Mouse (Mus musculus): ENCODE measurements at regions not wholly inside any gene's neighbourhood (a gene's known extent, or its start where the extent isn't known, plus 50 kb on each side); places are given as distances from the start of the nearest gene placed in this dataset.
"Not testable (repeated sequence)": the region's sequence is repeated elsewhere in the genome, so short reads cannot be mapped to it uniquely, and the experiment has no call there.

DNA sequence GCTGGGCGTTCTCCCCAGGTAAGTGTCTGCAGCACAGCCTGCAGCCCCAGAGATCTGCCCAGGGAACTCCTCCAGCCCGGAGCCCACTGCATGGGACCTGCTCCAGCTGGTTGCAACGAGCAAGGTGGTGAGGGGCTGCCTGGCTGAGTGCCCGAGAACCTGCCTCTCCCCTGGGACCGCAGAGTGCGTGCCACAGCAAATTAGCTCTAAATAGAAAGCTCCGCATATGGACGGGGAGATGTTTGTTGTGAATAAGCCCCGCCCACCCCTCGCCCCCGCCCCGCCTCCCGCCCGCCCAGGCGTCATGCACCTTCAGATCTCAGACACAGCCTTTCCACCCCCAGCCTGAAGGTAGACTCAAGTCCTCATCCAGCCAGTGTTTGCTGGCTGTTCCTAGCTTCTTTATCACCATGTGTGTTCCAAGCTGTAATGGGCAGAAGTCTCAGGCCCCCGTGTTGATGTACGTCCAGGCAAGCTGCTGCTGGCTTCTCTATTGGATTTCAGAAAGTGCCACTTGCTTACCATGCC is 294.0 kb downstream of the Ajap1 start:
- WGBS = 1% methylated on average over 17 of the region's 17 CpGs
- ATAC-seq (ENCODE audit: insufficient read depth, low FRiP score, low read depth) = no peak; the same call in 1 of the 2 replicates

DNA sequence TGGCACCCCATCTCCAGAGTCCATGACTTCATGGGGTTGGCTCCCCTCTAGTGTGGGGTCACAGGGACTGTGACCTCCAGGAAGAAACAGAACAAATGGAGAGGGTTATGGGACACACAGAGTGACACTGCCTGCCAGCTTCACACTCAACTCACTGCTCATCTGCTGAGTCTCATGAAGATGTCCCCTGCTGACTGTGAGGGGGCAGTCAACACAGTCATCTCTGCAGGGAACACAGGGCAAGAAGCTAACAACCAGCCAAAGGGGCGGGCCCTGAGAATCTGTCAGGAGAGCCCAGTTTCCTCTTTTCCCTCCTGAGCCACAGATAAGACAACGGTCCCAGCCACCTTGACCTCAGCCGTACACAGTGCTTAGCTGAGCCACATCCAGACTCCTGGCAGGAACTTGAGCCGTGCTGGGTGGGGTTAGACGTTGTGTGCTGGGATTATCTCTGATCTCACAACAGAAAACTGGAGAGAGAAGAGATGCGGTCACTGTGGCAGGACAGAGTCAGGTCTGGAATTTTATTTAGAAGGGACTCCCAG is 294.6 kb downstream of the Ajap1 start:
- Histone ChIP-seq H3K4me2 (no peak overlapping the region), H3K9me3 (no peaks in the 10 kb centered on the region), H3K27me3 (replicated peaks) (0 out of 2 replicates have a peak, but pooled peaks cover 5% of the 10 kb centered on the region), H3K4me1 (no peaks in the 10 kb centered on the region), H3K9ac (no peak overlapping the region), H3K27ac (no peak overlapping the region), H3K36me3 (no peaks in the 10 kb centered on the region), H3K4me3 (replicated peaks) (no peak overlapping the region)
- ATAC-seq (ENCODE audit: insufficient read depth, low FRiP score, low read depth) = no peak; the same call in 1 of the 2 replicates
- WGBS = under 1% methylated on average over 6 of the region's 6 CpGs

More for the DNA sequence above, 294.0 kb downstream of the Ajap1 start:
- Histone ChIP-seq H3K9me3 (no peaks in the 10 kb centered on the region), H3K9ac (no peak overlapping the region), H3K4me1 (no peaks in the 10 kb centered on the region), H3K4me3 (replicated peaks) (no peak overlapping the region), H3K36me3 (no peaks in the 10 kb centered on the region), H3K27ac (no peak overlapping the region), H3K4me2 (no peak overlapping the region), H3K27me3 (replicated peaks) (0 out of 2 replicates have a peak, but pooled peaks cover 5% of the 10 kb centered on the region)

DNA sequence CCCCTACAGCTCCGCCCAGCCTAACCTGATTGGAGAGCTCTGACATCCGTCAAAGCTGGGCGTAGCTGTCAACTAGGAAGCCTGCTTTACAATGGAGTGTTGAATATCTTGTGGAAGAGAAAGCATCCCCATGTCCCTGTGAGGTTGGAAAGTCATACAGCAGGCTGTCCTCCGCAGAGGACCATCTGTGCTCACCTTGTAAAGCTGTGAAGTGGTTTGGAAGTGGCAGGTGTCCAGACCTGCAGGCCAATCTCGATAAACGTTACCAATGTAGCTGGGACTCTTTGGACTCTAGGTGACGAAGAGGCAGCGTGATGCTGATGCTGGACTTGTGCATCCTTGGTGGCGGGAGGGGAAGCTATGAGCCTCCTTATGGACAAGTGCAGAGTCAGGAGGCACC is 305.1 kb downstream of the Ajap1 start:
- 87% methylated on average over 9 of the region's 9 CpGs for WGBS
- H3K4me1 ChIP-seq = no peaks in the 10 kb centered on the region
- no peak overlapping the region for H3K4me3 ChIP-seq (replicated peaks)
- no peaks in the 10 kb centered on the region for H3K27me3 ChIP-seq (replicated peaks)
- no peak for ATAC-seq (ENCODE audit: insufficient read depth, low FRiP score, low read depth)
- H3K36me3 ChIP-seq = no peaks in the 10 kb centered on the region
- no peaks in the 10 kb centered on the region for H3K9me3 ChIP-seq
- no peak overlapping the region for H3K27ac ChIP-seq
- H3K9ac ChIP-seq = no peak overlapping the region
- H3K4me2 ChIP-seq = no peak overlapping the region

DNA sequence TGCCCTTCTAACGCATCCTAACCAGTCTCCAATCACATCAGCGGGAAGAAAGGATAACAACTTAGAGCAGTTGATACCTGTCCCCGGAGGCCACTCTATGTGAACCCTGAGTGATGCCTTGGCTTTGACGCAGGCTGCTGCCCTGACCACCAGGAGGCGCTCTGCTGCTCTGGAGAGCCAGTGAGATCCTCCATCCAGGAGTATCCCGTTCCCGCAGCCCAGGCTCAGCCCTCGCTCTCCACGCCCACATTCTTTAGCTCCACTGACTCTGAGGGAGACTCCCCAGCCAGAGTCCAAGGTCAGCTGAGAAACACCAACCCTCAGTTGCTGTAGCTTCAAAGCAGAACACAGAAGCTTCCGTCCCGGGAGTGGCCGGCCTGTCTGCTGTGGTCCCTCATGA is 307.0 kb downstream of the Ajap1 start:
- Histone ChIP-seq H3K9ac (no peak overlapping the region), H3K4me3 (replicated peaks) (no peak overlapping the region), H3K4me2 (no peak overlapping the region), H3K9me3 (no peaks in the 10 kb centered on the region), H3K4me1 (no peaks in the 10 kb centered on the region), H3K36me3 (no peaks in the 10 kb centered on the region), H3K27me3 (replicated peaks) (no peaks in the 10 kb centered on the region), H3K27ac (no peak overlapping the region)
- ATAC-seq (ENCODE audit: insufficient read depth, low FRiP score, low read depth) = peak; percentile 50; the same call in 1 of the 2 replicates
- 10% methylated on average over 12 of the region's 12 CpGs for WGBS

DNA sequence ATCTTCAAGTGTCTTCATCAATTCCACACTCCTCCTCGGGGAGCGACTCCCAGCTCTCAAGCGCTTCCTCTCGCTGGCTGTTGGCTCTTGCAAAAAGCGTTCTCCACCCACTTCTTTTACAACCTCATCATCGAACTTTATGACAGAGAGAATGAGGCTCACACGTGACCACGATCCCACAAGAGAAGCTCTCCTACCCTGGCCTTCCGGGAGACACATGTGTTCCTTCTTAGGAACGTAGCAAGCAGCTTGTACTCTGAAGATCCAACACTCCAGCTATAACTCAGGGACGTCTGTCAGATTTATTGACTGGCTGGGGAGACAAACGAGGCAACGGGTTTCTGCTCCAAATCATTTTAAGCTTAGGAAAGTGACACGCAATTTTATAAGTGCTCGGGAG is 307.5 kb downstream of the Ajap1 start:
- Histone ChIP-seq H3K27me3 (replicated peaks) (no peaks in the 10 kb centered on the region), H3K4me3 (replicated peaks) (no peak overlapping the region), H3K4me1 (no peaks in the 10 kb centered on the region), H3K9ac (no peak overlapping the region), H3K27ac (no peak overlapping the region), H3K9me3 (no peaks in the 10 kb centered on the region), H3K4me2 (no peak overlapping the region), H3K36me3 (no peaks in the 10 kb centered on the region)
- ATAC-seq (ENCODE audit: insufficient read depth, low FRiP score, low read depth) = no peak
- WGBS = 76% methylated on average over 15 of the region's 15 CpGs

DNA sequence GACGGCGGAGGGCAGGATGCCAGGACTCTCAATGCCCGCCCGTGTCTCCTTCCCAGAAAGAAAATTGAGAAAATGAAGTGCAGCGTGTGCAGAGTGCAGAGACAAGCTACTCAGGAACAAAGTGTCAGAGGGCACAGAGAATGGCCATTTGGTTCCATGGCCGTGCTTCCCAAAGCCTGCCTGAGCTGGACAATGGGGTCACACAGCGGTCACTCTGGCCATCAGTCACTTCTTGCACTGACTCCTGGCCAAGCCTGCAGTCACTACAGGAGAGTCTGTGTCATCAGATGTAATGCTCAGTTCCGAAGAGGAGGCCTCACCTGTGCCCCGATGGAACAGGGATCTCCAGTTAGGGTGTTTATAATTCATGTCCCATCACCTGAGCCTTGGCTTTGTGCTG is 312.6 kb downstream of the Ajap1 start:
- ATAC-seq (ENCODE audit: insufficient read depth, low FRiP score, low read depth) = no peak
- H3K9me3 ChIP-seq = no peaks in the 10 kb centered on the region
- no peak overlapping the region for H3K4me3 ChIP-seq (replicated peaks)
- no peak overlapping the region for H3K27ac ChIP-seq
- H3K36me3 ChIP-seq = no peaks in the 10 kb centered on the region
- no peak overlapping the region for H3K4me2 ChIP-seq
- H3K27me3 ChIP-seq (replicated peaks) = no peaks in the 10 kb centered on the region
- no peak overlapping the region for H3K9ac ChIP-seq
- WGBS = 47% methylated on average over 9 of the region's 9 CpGs
- H3K4me1 ChIP-seq = no peaks in the 10 kb centered on the region

DNA sequence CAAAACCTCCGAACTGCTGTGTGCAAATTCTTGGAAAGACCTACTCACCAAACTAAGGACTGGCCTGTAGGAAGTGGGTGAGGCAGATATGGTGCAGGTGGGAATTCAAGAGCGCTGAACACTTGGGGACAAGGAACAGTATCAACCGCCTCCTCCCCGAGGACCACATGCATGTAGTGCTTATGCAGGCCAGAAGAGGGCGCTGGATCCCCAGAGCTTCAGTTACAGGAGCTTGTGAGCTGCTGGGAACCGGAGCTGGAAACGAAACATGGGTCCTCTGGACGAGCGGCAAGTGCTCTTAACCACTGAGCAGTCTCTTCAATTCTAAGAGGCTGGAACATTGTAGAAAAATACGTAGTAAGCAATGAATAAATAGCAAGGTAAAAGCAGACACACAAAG is 317.8 kb downstream of the Ajap1 start:
- no peak for ATAC-seq (ENCODE audit: insufficient read depth, low FRiP score, low read depth)

DNA sequence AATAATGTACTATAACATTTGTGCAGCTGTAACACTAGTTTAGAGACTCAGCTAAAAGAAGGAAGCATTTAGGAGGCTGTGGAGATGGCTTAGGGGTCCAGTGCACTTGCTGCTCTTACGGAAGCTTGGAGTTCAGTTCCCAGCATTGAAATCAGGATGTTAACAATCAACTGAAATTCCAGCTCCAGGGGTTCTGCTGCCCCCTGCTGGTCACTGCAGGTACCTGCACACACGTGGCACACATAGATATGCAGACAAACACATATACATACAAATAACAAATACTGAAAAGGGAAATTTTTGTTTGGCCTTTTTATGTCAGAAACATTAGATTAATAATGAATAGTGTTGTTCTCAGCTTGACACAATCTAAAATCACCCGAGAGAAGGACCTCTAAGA is 322.5 kb downstream of the Ajap1 start:
- Histone ChIP-seq H3K9ac (no peak overlapping the region), H3K4me2 (no peak overlapping the region), H3K36me3 (no peaks in the 10 kb centered on the region), H3K9me3 (no peaks in the 10 kb centered on the region), H3K4me3 (replicated peaks) (no peak overlapping the region), H3K27ac (no peak overlapping the region), H3K27me3 (replicated peaks) (no peaks in the 10 kb centered on the region), H3K4me1 (no peaks in the 10 kb centered on the region)
- ATAC-seq (ENCODE audit: insufficient read depth, low FRiP score, low read depth) = no peak
- 88% methylated on average over 3 of the region's 3 CpGs for WGBS

More for the DNA sequence above, 317.8 kb downstream of the Ajap1 start:
- Histone ChIP-seq H3K4me2 (no peak overlapping the region), H3K4me3 (replicated peaks) (no peak overlapping the region), H3K36me3 (no peaks in the 10 kb centered on the region), H3K9ac (no peak overlapping the region), H3K9me3 (no peaks in the 10 kb centered on the region), H3K27ac (no peak overlapping the region), H3K27me3 (replicated peaks) (no peaks in the 10 kb centered on the region), H3K4me1 (no peaks in the 10 kb centered on the region)
- 84% methylated on average over 10 of the region's 10 CpGs for WGBS

DNA sequence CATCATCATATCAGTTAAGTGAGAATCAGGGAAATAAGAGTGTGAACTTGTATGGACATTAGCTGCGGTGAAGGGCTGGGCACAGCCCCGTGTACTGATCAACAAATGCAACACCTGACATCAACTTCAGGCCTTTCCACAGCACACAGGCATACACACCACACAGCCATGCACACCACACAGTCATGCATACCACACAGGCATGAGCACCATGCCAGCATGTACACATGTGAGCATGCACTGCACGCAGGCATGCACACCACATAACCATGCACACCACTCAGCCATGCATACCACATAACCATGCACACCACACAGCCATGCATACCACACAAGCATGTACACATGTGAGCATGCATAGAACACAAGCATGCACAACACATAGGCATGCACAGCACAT is 325.0 kb downstream of the Ajap1 start:
- no peaks in the 10 kb centered on the region for H3K27me3 ChIP-seq (replicated peaks)
- no peaks in the 10 kb centered on the region for H3K9me3 ChIP-seq
- no peak overlapping the region for H3K4me3 ChIP-seq (replicated peaks)
- WGBS = 80% methylated on average over 3 of the region's 3 CpGs
- no peak overlapping the region for H3K27ac ChIP-seq
- no peaks in the 10 kb centered on the region for H3K36me3 ChIP-seq
- H3K4me1 ChIP-seq = no peaks in the 10 kb centered on the region
- ATAC-seq (ENCODE audit: insufficient read depth, low FRiP score, low read depth) = no peak
- H3K9ac ChIP-seq = no peak overlapping the region
- no peak overlapping the region for H3K4me2 ChIP-seq

DNA sequence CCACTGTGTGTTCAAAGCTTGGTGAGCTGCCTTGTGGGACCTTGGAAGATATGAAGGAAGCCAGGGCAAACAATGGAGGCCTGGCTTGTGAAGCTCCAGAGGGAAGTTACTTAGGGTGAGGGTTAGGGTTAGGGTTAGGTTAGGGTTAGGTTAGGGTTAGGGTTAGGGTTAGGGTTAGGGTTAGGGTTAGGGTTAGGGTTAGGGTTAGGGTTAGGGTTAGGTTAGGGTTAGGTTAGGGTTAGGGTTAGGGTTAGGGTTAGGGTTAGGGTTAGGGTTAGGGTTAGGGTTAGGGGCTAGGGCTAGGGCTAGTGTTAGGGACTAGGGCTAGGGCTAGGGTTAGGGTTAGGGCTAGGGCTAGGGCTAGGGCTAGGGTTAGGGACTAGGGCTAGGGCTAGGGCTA is 329.7 kb downstream of the Ajap1 start:
- not testable (repeated sequence) for H3K4me3 ChIP-seq (replicated peaks); H3K9me3 ChIP-seq; H3K9ac ChIP-seq; H3K27ac ChIP-seq; H3K27me3 ChIP-seq (replicated peaks); H3K4me1 ChIP-seq; ATAC-seq (ENCODE audit: insufficient read depth, low FRiP score, low read depth); H3K4me2 ChIP-seq; H3K36me3 ChIP-seq

DNA sequence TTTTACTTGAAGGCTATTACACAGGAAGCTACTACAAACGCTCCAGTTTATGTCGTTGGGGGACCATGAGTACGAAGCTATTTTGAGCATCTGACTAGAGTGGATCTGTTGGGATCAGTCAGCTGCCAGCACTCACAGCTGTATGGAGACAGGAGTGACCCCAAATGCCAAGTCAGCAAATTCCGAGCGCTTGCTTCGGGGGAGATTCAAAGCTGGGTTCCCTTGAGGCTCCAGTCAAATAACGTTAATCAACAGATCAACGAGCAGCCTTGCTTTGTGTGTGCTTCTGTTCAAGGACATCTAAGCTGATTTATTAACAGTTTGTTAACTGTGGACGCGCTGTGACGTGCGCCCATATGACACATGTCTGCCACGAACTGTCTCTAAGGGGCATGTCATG is 349.5 kb downstream of the Ajap1 start:
- 75% methylated on average over 13 of the region's 13 CpGs for WGBS
- H3K27me3 ChIP-seq (replicated peaks) = no peaks in the 10 kb centered on the region
- no peak for ATAC-seq (ENCODE audit: insufficient read depth, low FRiP score, low read depth)

DNA sequence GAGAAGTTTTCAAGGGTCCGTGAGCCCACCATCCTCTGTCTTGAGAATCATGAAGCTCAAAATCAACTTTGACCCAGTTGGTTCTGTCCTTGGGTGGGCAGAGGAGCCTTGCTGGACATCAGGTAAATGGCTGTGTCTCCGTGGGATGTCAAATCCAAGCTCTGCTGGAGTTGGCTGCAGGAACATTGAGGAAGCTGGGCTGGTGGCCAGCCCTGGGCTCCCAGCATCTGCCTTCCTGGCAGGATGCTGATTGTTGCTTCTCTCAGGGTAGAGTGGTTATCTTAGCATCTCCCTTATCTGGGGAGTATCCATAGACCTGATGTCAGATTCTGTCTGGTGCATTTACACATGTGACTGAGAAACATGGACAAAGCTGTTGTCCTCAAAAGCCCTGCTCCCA is 353.3 kb downstream of the Ajap1 start:
- Histone ChIP-seq H3K27me3 (replicated peaks) (no peaks in the 10 kb centered on the region), H3K4me3 (replicated peaks) (no peak overlapping the region), H3K9me3 (no peaks in the 10 kb centered on the region), H3K27ac (no peak overlapping the region), H3K4me1 (no peaks in the 10 kb centered on the region), H3K9ac (no peak overlapping the region), H3K36me3 (no peaks in the 10 kb centered on the region), H3K4me2 (no peak overlapping the region)
- 86% methylated on average over 2 of the region's 2 CpGs for WGBS
- no peak for ATAC-seq (ENCODE audit: insufficient read depth, low FRiP score, low read depth)

More for the DNA sequence above, 349.5 kb downstream of the Ajap1 start:
- Histone ChIP-seq H3K4me2 (no peak overlapping the region), H3K4me1 (no peaks in the 10 kb centered on the region), H3K27ac (no peak overlapping the region), H3K36me3 (no peaks in the 10 kb centered on the region), H3K4me3 (replicated peaks) (no peak overlapping the region), H3K9ac (no peak overlapping the region), H3K9me3 (no peaks in the 10 kb centered on the region)

DNA sequence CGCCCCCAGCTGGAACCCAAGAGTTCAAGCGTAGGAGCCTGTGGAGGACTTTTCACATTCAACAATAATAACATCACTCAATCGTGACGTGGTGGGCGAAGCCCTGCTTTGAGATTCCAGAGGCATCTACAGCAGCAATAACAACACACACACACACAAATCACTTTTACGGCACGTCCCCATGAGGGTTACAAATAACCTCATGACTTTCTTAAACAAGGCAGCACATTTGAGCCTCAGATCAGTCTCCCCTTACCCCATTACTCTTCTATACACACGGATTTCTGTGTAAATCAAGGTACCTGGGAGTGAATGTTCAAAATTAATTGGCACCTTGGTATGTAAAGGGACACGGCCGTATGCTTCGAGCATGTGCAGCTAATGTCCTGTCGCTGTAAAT is 354.4 kb downstream of the Ajap1 start:
- 88% methylated on average over 12 of the region's 12 CpGs for WGBS
- Histone ChIP-seq H3K4me1 (no peaks in the 10 kb centered on the region), H3K9ac (no peak overlapping the region), H3K27ac (no peak overlapping the region), H3K4me3 (replicated peaks) (no peak overlapping the region), H3K27me3 (replicated peaks) (no peaks in the 10 kb centered on the region), H3K4me2 (no peak overlapping the region), H3K9me3 (no peaks in the 10 kb centered on the region), H3K36me3 (no peaks in the 10 kb centered on the region)
- ATAC-seq (ENCODE audit: insufficient read depth, low FRiP score, low read depth) = no peak
